Mouse (Mus musculus): ENCODE data around the gene Mocs3. TPM values are rescaled to one million over a fixed set of nuclear protein-coding genes. Genes with fewer than 3 reads are reported as not detected.

Gene Mocs3
- total RNA-seq, 2 experiments from 2014 or later = 15.4 to 16.6 TPM

- intact Hi-C loops (cut with DNase I) = no loop called here
- DNase-seq (ENCODE audit: low spot score in 2 of 2) = no peak
These were observed 51.2 kb downstream of the Mocs3 start, which contains the start of gene Kcng1 for GRCm38 (mm10) chr2:168281582-168281981. TSS of gene Kcng1 (minus strand) at chr2:168281736.

Other genes with a start within 250 kb of the Mocs3 start
- gene Ripor3, start 220.0 kb upstream of the Mocs3 start, total RNA-seq (2021) = under 1 TPM; 0.44 to 0.48 TPM
- gene Pard6b, start 149.6 kb upstream of the Mocs3 start, total RNA-seq (2021) = 1 to 10 TPM; 5.0 to 5.2 TPM
- 10 to 100 TPM; 79.6 to 83.3 TPM for gene Adnp, start 23.5 kb upstream of the Mocs3 start, total RNA-seq (2021)
- 10 to 100 TPM; 33.6 to 38.8 TPM for gene Gm20716, start 258 bp upstream of the Mocs3 start, total RNA-seq (2021)
- gene Dpm1, start within 50 bp of the Mocs3 start, total RNA-seq (2021) = 10 to 100 TPM; 54.6 to 55.4 TPM
- gene Kcng1, start 51.1 kb downstream of the Mocs3 start, total RNA-seq (2021) = 10 to 100 TPM; 34.1 to 43.2 TPM